Mouse (Mus musculus): Measurements from ENCODE around the gene Rpa1.

- no peak for TF ChIP-seq CTCF (IDR thresholded peaks at IDR 0.05; ENCODE audit: borderline replicate concordance, insufficient read depth, low read length)
- no peak for TF ChIP-seq POLR2A (IDR thresholded peaks at IDR 0.05; ENCODE audit: low read depth, low read length)
Observed at GRCm38 (mm10) chr11:75336676-75337075, 11.4 kb downstream of the Rpa1 start.
